Mouse (Mus musculus): ENCODE results near the gene Adig.
A peak's percentile ranks its signal among the peaks of the same experiment; 100 is the strongest.

Gene Adig

GRCm38 (mm10) chr2:158541286-158541685 is 38.9 kb downstream of the Adig start:
- no peak for DNase-seq (ENCODE audit: low spot score)

GRCm38 (mm10) chr2:158545266-158545665 is 42.9 kb downstream of the Adig start:
- no peak for DNase-seq (ENCODE audit: low spot score)

GRCm38 (mm10) chr2:158546751-158547150 is 44.3 kb downstream of the Adig start:
- DNase-seq (ENCODE audit: low spot score), result peak; percentile 72

- DNase-seq (ENCODE audit: low spot score), result peak; percentile 88
Observed at GRCm38 (mm10) chr2:158550067-158550466, 47.7 kb downstream of the Adig start.

GRCm38 (mm10) chr2:158554366-158554765 is 52.0 kb downstream of the Adig start:
- no peak for DNase-seq (ENCODE audit: low spot score)

GRCm38 (mm10) chr2:158555252-158555651 is 52.8 kb downstream of the Adig start:
- DNase-seq (ENCODE audit: low spot score), result no peak

GRCm38 (mm10) chr2:158555812-158556211 is 53.4 kb downstream of the Adig start:
- no peak for DNase-seq (ENCODE audit: low spot score)

- DNase-seq (ENCODE audit: low spot score), result peak; percentile 45
Observed at GRCm38 (mm10) chr2:158556225-158556624, 53.8 kb downstream of the Adig start.

GRCm38 (mm10) chr2:158556750-158557149 is 54.3 kb downstream of the Adig start:
- no peak for DNase-seq (ENCODE audit: low spot score)

Data from adipocyte (in vitro differentiated cells).